Mouse (Mus musculus) embryonic facial prominence, embryonic 10.5 days (tissue): ENCODE data around the gene Bcor. TPM values are rescaled to one million over a fixed set of nuclear protein-coding genes. Genes with fewer than 3 reads are reported as not detected.
A peak's percentile ranks its signal among the peaks of the same experiment; 100 is the strongest.

Source experiments
- DNase-seq: peaks from one replicate; pipeline ENCODE4 v3.0.0-alpha.2; 2017; ENCODE audit warnings: low spot score
- H3K27ac ChIP-seq: fragments of 300-500 bp; sonication (generic); replicated peaks from 2 replicates; pipeline ENCODE4 v1.5.1; 2016; ENCODE audit warnings: mild to moderate bottlenecking
- H3K27me3 ChIP-seq: fragments of 300-500 bp; sonication (generic); replicated peaks from 2 replicates; pipeline ENCODE4 v1.6.1; 2016; ENCODE audit warnings: low read depth, mild to moderate bottlenecking; ENCODE audit not compliant: poor library complexity, severe bottlenecking
- H3K36me3 ChIP-seq: fragments of 300-500 bp; sonication (generic); replicated peaks from 2 replicates; pipeline ENCODE4 v1.6.1; 2016; ENCODE audit warnings: mild to moderate bottlenecking, moderate library complexity
- H3K4me1 ChIP-seq: fragments of 300-500 bp; sonication (generic); 2 replicates; pipeline ENCODE4 v1.6.1; 2016
- H3K4me3 ChIP-seq: fragments of 300-500 bp; sonication (generic); 2 replicates; pipeline ENCODE4 v1.5.1; 2016; ENCODE audit warnings: mild to moderate bottlenecking, moderate library complexity
- H3K9me3 ChIP-seq: fragments of 300-500 bp; sonication (generic); 2 replicates; pipeline ENCODE4 v1.6.1; 2016; ENCODE audit warnings: mild to moderate bottlenecking
- WGBS: fragments of 180-500 bp; shearing (Covaris S2); methylation state at CpG from one replicate; pipeline ENCODE4 v1.1.7; 2016; 5-methylcytosine and 5-hydroxymethylcytosine counted together
- polyA plus RNA-seq: library from polyadenylated mRNA; unstranded; fragments of >200 nt; fragmentation: Nextera tagmentation; extraction: Ambion mirVana; gene quantifications from 2 replicates; pipeline ENCODE4 v1.2.1, GENCODE M21; 2016

Gene Bcor
- polyA plus RNA-seq, 1 experiment from 2014 or later = 23.7 TPM

DNA sequence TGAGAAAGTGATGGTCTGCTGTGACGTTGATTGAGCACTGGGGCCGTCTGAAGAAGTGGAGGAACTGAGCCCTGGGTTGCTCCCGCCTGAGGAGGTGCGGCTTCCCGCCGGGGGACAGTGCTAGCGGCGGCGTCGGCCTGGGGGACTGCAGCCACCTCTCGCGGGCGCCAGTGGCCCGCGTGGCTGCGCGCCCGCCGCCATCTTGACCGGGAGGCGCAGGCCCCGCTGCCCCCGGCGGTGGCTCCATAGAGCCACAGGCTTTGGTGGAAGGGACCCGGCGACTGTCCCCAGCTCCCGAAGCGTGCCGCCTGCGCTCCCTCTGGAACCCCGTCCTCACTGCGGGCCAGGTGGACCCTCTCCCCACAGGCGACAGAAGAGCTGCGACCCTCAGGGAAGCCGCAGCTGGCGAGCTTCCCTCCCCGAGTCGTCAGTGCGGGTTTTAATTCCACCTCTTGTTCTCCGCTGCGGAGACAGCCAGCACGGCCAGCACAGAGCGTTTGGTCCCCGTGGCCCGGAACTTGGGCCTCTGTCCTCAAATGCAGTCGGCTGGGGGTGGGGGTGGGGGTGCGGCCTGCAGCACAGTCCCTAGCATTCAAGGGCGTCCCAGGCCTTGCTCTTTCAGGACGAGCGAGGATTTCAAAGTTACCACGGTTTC, 19.9 kb downstream of the Bcor start:
- peak; percentile 55 for DNase-seq
- 2% methylated on average over 50 of the region's 51 CpGs for WGBS
- Histone ChIP-seq H3K27ac (peak overlapping the region; percentile 87), H3K4me3 (peak overlapping the region; percentile 50), H3K27me3 (peaks cover 95% of the 10 kb centered on the region), H3K4me1 (peaks cover 42% of the 10 kb centered on the region), H3K36me3 (no peaks in the 10 kb centered on the region), H3K9me3 (no peaks in the 10 kb centered on the region)

DNA sequence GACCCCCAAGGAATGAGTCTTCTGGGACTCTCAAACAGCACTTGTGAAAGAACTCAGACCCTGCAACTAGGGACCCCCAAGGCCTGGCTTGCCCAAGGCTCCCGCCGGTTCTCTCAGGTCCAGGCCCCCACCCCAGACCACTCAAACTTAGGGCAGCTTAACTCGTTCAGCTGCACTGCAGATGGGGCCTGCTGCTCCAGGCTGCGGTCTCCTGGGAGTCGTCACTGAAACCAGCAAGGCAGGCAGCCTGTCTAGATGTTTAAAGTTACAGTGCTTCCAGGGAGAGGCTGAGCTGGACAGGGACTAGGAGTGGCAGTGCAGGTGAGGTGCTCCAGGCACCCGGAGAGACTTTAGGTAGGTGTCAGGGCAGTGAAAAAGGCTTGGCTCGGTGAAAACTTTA, 21.9 kb downstream of the Bcor start:
- Histone ChIP-seq H3K9me3 (no peaks in the 10 kb centered on the region), H3K27ac (peak overlapping the region; percentile 87), H3K4me1 (peaks cover 62% of the 10 kb centered on the region), H3K36me3 (no peaks in the 10 kb centered on the region), H3K4me3 (0 out of 2 replicates have a peak overlapping the region, but pooled peaks have one; percentile 5), H3K27me3 (peaks cover 98% of the 10 kb centered on the region)
- peak; percentile 48 for DNase-seq
- 9% methylated on average over 7 of the region's 7 CpGs for WGBS

DNA sequence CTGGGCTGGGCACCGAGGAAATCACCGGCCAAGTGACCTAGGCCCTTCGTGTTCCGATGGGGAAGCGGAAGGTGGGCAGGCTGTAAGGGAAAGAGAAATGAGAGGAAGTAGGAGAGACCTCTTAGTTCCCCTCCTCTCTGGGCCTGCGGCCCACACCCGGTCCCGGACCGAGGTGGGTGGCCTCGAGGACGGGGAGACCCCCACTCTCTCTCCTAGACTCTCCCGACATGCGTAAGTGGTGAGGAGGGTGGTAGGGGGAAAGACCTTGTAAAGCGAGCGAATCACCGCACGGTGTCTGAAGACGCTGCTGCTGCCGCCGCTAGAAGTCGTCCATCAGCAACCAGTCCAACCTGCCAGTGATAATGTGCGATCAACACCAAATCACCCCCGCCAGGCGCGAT, 23.0 kb downstream of the Bcor start:
- no peaks in the 10 kb centered on the region for H3K9me3 ChIP-seq
- WGBS = under 1% methylated on average over 25 of the region's 25 CpGs
- H3K36me3 ChIP-seq = no peaks in the 10 kb centered on the region
- H3K27me3 ChIP-seq = peaks cover 100% of the 10 kb centered on the region
- H3K4me3 ChIP-seq = peak overlapping the region; percentile 55
- peaks cover 73% of the 10 kb centered on the region for H3K4me1 ChIP-seq
- DNase-seq = peak; percentile 52
- H3K27ac ChIP-seq = peak overlapping the region; percentile 87

DNA sequence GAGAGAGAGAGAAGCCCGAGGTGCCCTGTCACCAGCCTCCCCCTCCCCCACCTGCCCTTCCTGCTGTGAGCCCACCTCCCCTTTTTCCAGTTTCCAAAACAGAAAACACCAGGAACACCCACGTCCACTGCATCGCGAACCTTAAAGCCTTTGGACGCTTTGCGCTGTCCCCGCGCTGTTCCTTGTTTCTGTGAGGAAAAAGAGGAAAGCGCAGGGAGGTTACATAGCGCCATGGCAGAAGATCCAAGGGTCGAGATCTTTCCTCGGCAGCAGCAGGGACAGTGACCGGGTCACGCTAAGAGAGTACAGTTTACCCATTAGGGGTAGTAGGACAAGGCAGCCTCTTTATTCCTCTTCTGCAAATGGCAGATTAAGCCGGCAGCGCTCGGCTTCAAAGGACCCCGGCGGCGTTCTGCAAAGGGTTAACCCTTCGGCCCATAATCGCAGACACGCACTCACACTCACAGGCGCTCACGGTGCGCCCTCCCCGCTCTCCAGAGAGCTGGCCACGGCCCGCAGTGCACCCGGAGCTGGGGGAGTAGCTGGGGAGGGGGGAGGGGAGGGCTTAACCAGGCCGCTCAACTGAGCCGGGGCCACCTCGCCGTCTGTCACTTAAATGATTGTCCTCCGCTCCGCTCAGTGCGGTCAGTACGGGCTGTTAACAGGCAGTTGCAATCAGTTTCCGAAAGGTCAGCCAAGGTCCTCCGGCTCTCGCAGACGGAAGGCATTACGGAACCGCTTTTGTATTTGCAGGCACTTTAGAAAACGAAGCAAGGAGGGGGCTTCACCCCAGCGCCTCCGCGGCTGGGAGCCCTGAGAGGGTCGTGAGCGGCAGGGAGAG, 23.7 kb downstream of the Bcor start:
- H3K36me3 ChIP-seq = no peaks in the 10 kb centered on the region
- H3K27ac ChIP-seq = peak overlapping the region; percentile 87
- WGBS = 1% methylated on average over 50 of the region's 50 CpGs
- peak; percentile 77 for DNase-seq
- peak overlapping the region; percentile 55 for H3K4me3 ChIP-seq
- peaks cover 74% of the 10 kb centered on the region for H3K4me1 ChIP-seq
- H3K27me3 ChIP-seq = peaks cover 100% of the 10 kb centered on the region
- H3K9me3 ChIP-seq = no peaks in the 10 kb centered on the region

DNA sequence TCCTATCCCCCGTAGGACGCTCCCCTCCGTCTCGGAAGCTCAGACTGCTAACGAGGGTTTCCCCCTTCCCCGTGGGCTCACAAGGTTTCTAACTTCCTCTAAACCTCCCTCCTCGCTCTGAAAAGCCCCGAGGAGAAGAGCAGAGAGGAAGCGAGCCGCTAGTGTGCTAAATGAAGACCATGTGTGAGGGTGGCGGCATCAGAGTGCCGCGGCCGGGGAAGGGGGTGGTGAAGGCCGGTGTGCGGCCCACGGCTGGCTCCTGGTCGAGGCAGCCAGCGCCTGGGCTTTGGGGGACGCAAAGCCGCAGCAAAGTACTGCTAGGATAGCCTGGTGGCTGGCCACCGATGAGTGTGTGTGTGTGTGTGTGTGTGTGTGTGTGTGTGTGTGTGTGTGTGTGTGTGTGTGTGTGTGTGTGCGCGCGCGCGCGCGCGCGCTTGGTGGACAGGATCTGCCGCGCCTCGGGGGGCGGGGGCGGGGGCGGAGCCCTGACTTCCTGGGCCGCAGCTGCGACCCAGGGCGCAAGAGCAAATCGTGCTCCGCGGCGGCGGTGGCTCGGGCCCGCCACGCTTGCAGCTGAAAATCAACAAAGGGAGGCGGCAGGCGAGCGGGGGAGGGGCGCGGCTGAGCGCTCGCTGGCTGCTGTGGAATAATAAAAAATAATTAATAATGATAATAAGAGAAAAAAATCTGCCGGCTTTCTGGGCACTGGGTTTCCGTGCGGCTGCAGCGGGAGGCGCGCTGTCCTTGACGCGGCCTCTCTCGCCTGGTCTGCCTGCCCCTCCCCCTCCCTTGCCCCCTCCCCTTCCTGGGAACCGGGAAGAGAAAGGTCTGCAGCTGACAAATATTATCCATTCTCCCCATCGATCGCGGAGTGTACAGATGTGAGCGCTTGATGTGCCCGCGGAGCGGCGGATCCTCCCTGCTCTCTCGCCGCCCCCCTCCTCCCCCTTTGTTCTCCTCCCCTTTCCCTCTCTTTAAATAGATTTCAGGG, 24.7 kb downstream of the Bcor start:
- peak overlapping the region; percentile 87 for H3K27ac ChIP-seq
- no peaks in the 10 kb centered on the region for H3K9me3 ChIP-seq
- peaks cover 80% of the 10 kb centered on the region for H3K4me1 ChIP-seq
- H3K36me3 ChIP-seq = no peaks in the 10 kb centered on the region
- peak; percentile 80 for DNase-seq
- 3% methylated on average over 59 of the region's 75 CpGs for WGBS
- H3K4me3 ChIP-seq = peak overlapping the region; percentile 55
- H3K27me3 ChIP-seq = peaks cover 100% of the 10 kb centered on the region

DNA sequence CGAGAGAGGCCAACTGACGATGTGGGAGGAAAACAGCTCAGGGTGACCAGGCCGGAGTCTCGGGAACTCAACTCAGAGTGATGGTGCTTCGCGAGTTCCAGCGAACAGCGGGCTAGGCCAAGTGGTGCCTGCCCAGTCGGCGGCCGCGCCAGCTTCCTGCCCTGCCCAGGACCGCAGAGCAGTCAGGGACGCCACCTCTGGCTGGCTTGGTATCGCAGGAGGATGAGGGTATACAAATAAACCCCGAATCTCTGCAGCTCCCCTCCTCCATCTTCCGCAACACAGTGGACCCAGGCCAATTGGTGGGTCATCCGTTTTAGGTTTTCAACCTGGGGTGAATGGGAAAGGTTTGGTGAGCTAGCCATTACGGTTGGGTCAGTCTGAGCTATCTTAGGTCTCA, 25.6 kb downstream of the Bcor start:
- peak overlapping the region; percentile 55 for H3K4me3 ChIP-seq
- peak; percentile 71 for DNase-seq
- WGBS = 6% methylated on average over 19 of the region's 19 CpGs
- no peaks in the 10 kb centered on the region for H3K9me3 ChIP-seq
- peaks cover 80% of the 10 kb centered on the region for H3K4me1 ChIP-seq
- H3K36me3 ChIP-seq = no peaks in the 10 kb centered on the region
- H3K27me3 ChIP-seq = peaks cover 100% of the 10 kb centered on the region
- peak overlapping the region; percentile 87 for H3K27ac ChIP-seq

DNA sequence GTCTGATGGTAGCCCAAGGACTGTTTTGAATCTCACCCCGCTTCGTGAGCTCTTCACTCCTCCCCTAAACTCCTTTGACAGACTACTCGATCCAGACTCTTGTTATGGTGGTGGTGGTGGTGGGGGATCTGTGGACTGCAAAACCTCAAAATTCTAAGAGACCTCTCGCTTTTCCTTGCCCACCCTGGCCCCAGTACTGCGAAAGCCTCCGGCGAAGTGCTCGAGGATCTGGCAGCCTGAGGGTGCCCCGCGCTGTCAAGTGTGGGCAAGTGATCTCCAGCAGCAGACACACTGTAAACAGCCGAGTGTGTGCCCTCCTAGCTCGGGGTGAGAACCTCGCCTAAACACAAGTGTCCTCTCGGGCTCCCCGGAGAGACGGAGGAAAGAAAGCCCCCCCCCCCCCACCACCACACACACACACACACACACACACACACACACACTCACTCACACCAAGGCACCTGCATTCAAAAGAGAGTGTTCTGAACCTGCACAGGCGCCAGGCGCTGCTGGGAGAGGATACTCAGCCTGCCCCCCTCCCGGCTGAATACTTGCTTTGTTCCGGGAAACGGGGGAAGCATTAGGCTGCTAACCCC, 26.2 kb downstream of the Bcor start:
- no peaks in the 10 kb centered on the region for H3K9me3 ChIP-seq
- H3K4me3 ChIP-seq = peak overlapping the region; percentile 55
- peaks cover 100% of the 10 kb centered on the region for H3K27me3 ChIP-seq
- peaks cover 80% of the 10 kb centered on the region for H3K4me1 ChIP-seq
- no peak for DNase-seq
- H3K36me3 ChIP-seq = no peaks in the 10 kb centered on the region
- WGBS = 3% methylated on average over 21 of the region's 21 CpGs
- H3K27ac ChIP-seq = peak overlapping the region; percentile 87

DNA sequence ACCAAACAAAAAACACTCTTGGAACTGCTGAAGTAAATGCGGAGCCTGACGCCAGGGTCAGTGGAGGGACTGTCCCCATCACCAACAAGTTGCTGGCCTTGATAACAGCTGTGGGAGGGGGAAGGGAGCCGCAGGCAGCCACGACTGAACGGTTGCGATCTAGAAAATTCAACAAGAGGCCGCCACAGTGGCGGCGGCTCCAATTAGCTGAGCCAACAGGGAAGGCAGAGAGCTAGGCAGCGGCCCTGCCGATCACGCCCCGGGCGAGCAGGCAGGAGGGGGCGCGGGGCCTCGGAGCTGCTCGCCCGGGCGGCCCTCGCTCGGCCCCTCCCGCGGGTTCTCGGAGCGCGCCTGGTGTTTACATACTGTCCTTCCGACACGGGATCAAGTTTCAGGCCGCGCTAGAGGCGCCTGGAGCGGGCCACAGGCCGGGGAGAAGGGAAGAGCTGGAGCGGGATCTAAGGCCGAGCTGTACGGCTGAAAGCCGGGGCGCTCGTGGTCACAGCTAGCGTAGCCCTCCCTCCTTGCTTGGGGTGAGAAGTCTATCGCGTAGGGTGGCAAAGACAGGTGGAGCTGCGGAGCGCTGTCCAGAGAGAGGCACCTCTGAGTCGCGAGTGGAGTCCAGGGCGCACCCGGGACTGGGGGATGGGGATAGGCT, 26.8 kb downstream of the Bcor start:
- Histone ChIP-seq H3K27ac (peak overlapping the region; percentile 87), H3K27me3 (peaks cover 100% of the 10 kb centered on the region), H3K4me3 (peak overlapping the region; percentile 55), H3K4me1 (peaks cover 80% of the 10 kb centered on the region), H3K36me3 (no peaks in the 10 kb centered on the region), H3K9me3 (no peaks in the 10 kb centered on the region)
- WGBS = 2% methylated on average over 49 of the region's 49 CpGs
- peak; percentile 88 for DNase-seq

DNA sequence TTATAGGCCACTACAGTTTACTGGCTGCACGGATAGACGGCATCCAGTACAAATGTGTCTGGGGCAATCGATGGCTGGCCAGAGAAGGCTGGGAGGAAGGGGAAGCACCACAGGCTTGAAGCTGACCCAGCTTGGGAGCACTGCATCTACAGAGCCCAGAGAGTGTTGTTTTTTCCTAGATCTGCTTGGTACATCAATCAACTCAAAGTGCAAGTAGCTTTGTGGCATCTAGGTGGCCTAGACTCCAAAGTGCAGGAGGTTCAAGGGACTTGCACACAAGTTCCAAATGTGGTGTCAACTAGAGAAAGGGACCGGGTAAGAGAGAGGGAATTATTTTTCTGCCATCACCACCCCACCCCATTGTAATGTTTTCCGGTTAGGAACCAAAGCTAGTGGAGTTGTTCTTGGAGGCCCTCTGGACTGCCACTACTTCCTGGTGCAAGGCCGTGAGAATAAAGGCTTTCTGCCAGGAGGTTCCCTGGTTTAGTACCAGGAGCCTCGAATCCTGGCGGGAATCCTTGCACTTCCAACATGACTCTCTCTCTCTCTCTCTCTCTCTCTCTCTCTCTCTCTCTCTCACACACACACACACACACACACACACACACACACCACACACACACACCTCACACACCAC, 27.5 kb downstream of the Bcor start:
- no peak for DNase-seq
- peaks cover 73% of the 10 kb centered on the region for H3K4me1 ChIP-seq
- WGBS = 29% methylated on average over 8 of the region's 8 CpGs
- peak overlapping the region; percentile 55; the same call in 1 of the 2 replicates for H3K4me3 ChIP-seq
- H3K36me3 ChIP-seq = no peaks in the 10 kb centered on the region
- peaks cover 100% of the 10 kb centered on the region for H3K27me3 ChIP-seq
- no peaks in the 10 kb centered on the region for H3K9me3 ChIP-seq
- peak overlapping the region; percentile 87 for H3K27ac ChIP-seq

DNA sequence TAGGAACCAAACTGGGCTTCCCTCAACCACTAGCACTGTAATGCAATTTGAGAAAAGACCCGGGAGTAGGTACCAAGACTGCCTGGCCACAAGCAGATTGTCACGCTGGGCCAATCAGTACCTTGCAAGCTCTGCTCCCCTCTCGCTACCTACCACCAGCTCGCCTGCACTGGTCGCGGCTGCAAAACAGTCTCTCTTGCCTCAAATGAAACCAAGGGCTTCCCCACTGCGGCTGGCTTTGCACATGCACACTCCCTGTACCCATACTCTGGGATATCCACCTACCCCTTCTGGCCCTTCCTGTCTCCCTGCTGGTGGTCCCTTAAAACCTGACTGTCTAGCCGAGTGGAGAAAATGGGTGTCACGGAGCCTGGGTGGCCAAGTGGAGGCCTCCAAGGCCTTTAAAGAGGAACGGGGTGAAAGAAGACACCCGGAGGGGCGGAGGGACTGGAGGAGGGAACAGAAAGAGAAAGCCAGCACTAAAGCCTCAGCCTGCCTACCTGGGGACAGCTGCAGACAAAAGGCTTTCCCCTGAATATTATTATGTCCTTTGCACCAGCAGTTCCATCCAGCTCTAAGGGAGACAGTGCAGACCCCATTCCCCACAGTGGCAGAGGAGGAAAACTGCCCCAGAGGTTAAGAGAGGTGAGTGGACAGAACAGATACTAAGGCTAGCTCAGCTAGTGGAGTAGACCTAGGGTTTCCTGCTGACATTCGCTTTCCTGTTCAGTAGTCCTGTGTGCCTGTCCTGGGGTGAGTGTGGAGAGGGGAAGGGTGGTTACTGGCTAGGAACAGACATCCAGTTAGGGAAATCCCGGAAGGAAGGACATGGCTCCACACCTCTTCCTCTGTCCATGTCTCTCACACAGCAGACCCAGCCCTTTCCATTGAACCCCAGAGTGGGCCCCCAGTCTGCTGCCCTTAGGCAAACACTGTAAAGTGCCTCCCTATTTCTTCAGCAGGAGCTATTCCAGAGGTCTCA, 30.0 kb downstream of the Bcor start:
- WGBS = 7% methylated on average over 14 of the region's 14 CpGs
- Histone ChIP-seq H3K27ac (peak overlapping the region; percentile 96; the same call in 1 of the 2 replicates), H3K36me3 (no peaks in the 10 kb centered on the region), H3K27me3 (peaks cover 100% of the 10 kb centered on the region), H3K4me3 (0 out of 2 replicates have a peak overlapping the region, but pooled peaks have one; percentile 21), H3K9me3 (no peaks in the 10 kb centered on the region), H3K4me1 (peaks cover 77% of the 10 kb centered on the region)
- DNase-seq = peak; percentile 33
